Mouse (Mus musculus): Measurements from ENCODE around the gene Fem1b. TPM values are rescaled to one million over a fixed set of nuclear protein-coding genes. Genes with fewer than 3 reads are reported as not detected.
A peak's percentile ranks its signal among the peaks of the same experiment; 100 is the strongest.

Fem1b gene
- polyA plus RNA-seq, 1 experiment from 2014 or later = 30.4 TPM

DNA sequence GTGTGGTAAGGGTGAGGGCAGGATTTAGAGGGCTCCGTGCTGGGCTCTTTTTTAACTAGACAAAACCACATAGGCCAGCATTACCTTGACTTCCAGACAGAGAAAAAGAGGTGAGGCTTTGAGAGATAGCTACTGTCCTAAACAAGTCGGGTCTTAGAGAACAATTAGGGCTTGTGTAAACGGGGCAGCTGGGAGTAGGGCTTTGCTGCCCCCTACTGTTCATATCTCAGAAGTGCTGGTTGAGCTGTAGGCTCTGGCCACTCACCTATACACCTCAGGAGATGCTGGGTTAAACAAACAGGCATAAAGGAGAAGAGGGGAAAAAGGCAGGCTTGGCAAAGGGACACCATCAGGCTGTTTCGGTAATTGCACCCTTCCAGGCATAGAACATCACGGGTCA, 34.3 kb downstream of the Fem1b start:
- Histone ChIP-seq H3K9me3 (no peaks in the 10 kb centered on the region), H3K4me3 (replicated peaks) (no peak overlapping the region), H3K9ac (replicated peaks) (no peak overlapping the region), H3K27ac (no peak overlapping the region), H3K36me3 (no peaks in the 10 kb centered on the region), H3K4me2 (no peak overlapping the region), H3K4me1 (replicated peaks) (0 out of 2 replicates have a peak, but pooled peaks cover 4% of the 10 kb centered on the region), H3K27me3 (no peaks in the 10 kb centered on the region)
- 6% methylated on average over 5 of the region's 5 CpGs for WGBS
- ATAC-seq (ENCODE audit: insufficient number of reproducible peaks, insufficient read depth, low FRiP score, low TSS enrichment, low read depth) = peak; percentile 75; the same call in 1 of the 2 replicates

DNA sequence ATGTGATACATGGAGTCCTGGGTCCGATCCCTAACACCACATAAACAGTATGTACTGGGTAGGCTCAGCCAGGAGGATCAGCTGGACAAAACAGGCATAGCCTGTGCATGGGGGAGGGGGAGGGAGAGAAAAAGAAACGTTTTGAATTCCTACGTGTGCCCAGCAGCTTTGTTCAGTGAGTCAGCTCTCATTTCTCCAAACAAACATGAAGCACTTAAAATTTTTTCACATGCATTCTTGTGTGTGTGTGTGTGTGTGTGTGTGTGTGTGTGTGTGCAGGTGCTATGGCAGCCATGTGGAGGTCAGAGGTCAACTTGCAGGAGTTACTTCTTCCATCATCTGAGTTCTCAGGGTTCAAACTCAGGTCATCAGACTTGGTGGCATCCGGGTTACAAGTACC, 36.3 kb downstream of the Fem1b start:
- no peak overlapping the region for H3K9ac ChIP-seq (replicated peaks)
- no peak overlapping the region for H3K4me3 ChIP-seq (replicated peaks)
- H3K36me3 ChIP-seq = no peaks in the 10 kb centered on the region
- 36% methylated on average over 4 of the region's 4 CpGs for WGBS
- ATAC-seq (ENCODE audit: insufficient number of reproducible peaks, insufficient read depth, low FRiP score, low TSS enrichment, low read depth) = no peak
- no peaks in the 10 kb centered on the region for H3K9me3 ChIP-seq
- H3K4me1 ChIP-seq (replicated peaks) = 0 out of 2 replicates have a peak, but pooled peaks cover 4% of the 10 kb centered on the region
- no peaks in the 10 kb centered on the region for H3K27me3 ChIP-seq
- H3K27ac ChIP-seq = no peak overlapping the region
- no peak overlapping the region for H3K4me2 ChIP-seq

DNA sequence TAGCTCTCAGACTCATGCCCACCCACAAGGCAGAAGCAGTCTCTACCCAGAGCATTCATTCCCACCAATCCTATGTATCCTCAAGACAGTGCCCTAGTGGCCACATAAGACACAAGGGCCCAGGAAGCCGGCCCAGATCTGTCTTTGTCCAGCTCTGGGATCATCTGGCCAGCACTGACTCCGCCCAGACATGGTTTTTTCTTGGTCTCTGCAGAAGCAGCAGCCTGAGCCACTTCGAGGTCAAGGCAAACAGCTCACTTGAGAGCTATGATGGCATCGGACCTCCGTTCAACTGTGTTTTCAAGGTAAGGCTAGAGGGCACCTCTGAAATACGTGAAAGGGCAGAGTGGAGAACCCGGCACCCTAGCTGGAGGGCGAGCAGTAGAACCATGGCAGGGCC, 39.0 kb downstream of the Fem1b start:
- WGBS = 84% methylated on average over 8 of the region's 8 CpGs
- ATAC-seq (ENCODE audit: insufficient number of reproducible peaks, insufficient read depth, low FRiP score, low TSS enrichment, low read depth) = no peak
- Histone ChIP-seq H3K4me2 (no peak overlapping the region), H3K4me1 (replicated peaks) (0 out of 2 replicates have a peak, but pooled peaks cover 4% of the 10 kb centered on the region), H3K27me3 (no peaks in the 10 kb centered on the region), H3K4me3 (replicated peaks) (no peak overlapping the region), H3K9me3 (no peaks in the 10 kb centered on the region), H3K27ac (no peak overlapping the region), H3K36me3 (peaks cover 10% of the 10 kb centered on the region; the same call in 1 of the 2 replicates), H3K9ac (replicated peaks) (no peak overlapping the region)

DNA sequence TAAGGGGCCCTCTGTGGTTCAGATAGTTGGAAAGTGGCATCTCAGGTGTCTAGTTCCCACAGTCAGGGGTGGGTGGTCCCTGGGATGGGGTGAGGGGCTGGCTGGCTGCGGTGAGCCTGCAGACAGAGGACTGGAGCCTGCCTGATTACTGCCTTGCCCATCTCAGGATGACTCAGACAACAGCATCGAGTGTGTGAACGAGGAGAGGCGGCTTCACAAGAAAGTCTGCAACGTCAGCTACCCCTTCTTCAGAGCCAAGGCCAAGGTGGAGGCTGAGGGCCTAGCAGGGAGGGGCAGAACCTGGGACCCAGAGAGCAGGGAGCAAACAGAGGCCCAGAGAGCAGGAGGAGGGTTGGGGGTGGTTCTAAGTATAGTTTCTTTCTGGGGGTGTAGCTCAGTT, 43.4 kb downstream of the Fem1b start:
- Histone ChIP-seq H3K9ac (replicated peaks) (no peak overlapping the region), H3K27ac (no peak overlapping the region), H3K9me3 (no peaks in the 10 kb centered on the region), H3K4me2 (no peak overlapping the region), H3K36me3 (peaks cover 18% of the 10 kb centered on the region; the same call in 1 of the 2 replicates), H3K4me3 (replicated peaks) (no peak overlapping the region), H3K4me1 (replicated peaks) (no peaks in the 10 kb centered on the region), H3K27me3 (no peaks in the 10 kb centered on the region)
- WGBS = 75% methylated on average over 5 of the region's 5 CpGs
- no peak for ATAC-seq (ENCODE audit: insufficient number of reproducible peaks, insufficient read depth, low FRiP score, low TSS enrichment, low read depth)

GRCm38 (mm10) chr9:62767464-62767863, 44.3 kb downstream of the Fem1b start:
- Histone ChIP-seq H3K27me3 (no peaks in the 10 kb centered on the region), H3K4me1 (replicated peaks) (no peaks in the 10 kb centered on the region), H3K9me3 (no peaks in the 10 kb centered on the region), H3K4me2 (no peak overlapping the region), H3K4me3 (replicated peaks) (no peak overlapping the region), H3K27ac (no peak overlapping the region), H3K36me3 (peaks cover 18% of the 10 kb centered on the region; the same call in 1 of the 2 replicates), H3K9ac (replicated peaks) (no peak overlapping the region)
- no peak for ATAC-seq (ENCODE audit: insufficient number of reproducible peaks, insufficient read depth, low FRiP score, low TSS enrichment, low read depth)
- WGBS = 65% methylated on average over 17 of the region's 17 CpGs

DNA sequence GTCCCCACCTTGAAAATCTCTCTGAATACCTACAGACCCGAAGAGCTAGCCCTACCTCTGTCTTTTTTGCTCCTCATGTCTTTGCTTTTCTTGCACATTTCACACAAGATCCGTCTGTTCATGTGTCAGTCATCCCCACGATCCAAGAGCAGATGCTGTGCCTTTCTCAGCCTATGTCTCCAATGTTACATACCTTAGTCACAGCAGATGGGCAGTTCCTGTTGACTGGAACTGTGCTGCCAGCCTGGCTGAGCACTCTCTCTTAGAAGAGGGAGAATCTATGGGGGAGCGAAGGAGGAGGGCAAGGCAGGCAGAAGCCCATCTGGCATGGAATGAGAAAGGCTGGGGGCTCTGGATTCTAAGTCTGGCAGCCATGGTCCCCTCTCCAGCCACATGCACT, 46.4 kb downstream of the Fem1b start:
- WGBS = 76% methylated on average over 4 of the region's 4 CpGs

DNA sequence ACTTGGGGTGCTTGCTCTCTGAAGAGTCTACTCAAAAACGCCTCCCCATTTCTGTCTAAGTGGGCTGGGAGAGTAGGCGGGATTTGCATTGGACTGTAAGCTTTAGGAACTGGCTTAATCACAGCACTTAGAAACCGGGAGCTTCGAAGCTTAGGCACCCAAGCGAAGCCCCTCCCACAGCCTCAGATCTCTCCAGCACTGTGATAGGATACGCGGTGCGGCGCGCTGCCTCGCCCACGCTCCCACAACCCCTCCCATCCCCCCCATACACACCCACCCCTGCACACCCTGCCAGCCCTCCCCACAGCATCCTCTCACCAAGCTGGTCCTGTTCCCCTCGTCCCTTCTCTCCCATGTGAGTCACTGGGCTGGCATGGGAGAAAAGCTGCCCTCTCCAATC, 48.3 kb downstream of the Fem1b start:
- Histone ChIP-seq H3K4me1 (replicated peaks) (no peaks in the 10 kb centered on the region), H3K27me3 (no peaks in the 10 kb centered on the region), H3K36me3 (peaks cover 14% of the 10 kb centered on the region; the same call in 1 of the 2 replicates), H3K4me2 (peak overlapping the region; percentile 37), H3K9ac (replicated peaks) (no peak overlapping the region), H3K4me3 (replicated peaks) (no peak overlapping the region), H3K9me3 (no peaks in the 10 kb centered on the region), H3K27ac (no peak overlapping the region)
- no peak for ATAC-seq (ENCODE audit: insufficient number of reproducible peaks, insufficient read depth, low FRiP score, low TSS enrichment, low read depth)
- WGBS = 14% methylated on average over 13 of the region's 13 CpGs

More for the DNA sequence above, 46.4 kb downstream of the Fem1b start:
- Histone ChIP-seq H3K36me3 (peaks cover 18% of the 10 kb centered on the region; the same call in 1 of the 2 replicates), H3K4me2 (no peak overlapping the region), H3K27me3 (no peaks in the 10 kb centered on the region), H3K4me1 (replicated peaks) (no peaks in the 10 kb centered on the region), H3K9ac (replicated peaks) (no peak overlapping the region), H3K4me3 (replicated peaks) (no peak overlapping the region), H3K9me3 (no peaks in the 10 kb centered on the region), H3K27ac (no peak overlapping the region)
- ATAC-seq (ENCODE audit: insufficient number of reproducible peaks, insufficient read depth, low FRiP score, low TSS enrichment, low read depth) = no peak

GRCm38 (mm10) chr9:62759601-62760000, 52.1 kb downstream of the Fem1b start:
- Histone ChIP-seq H3K9me3 (no peaks in the 10 kb centered on the region), H3K9ac (replicated peaks) (no peak overlapping the region), H3K36me3 (peaks cover 2% of the 10 kb centered on the region; the same call in 1 of the 2 replicates), H3K4me3 (replicated peaks) (no peak overlapping the region), H3K4me1 (replicated peaks) (no peaks in the 10 kb centered on the region), H3K27ac (no peak overlapping the region), H3K27me3 (no peaks in the 10 kb centered on the region), H3K4me2 (no peak overlapping the region)
- no peak for ATAC-seq (ENCODE audit: insufficient number of reproducible peaks, insufficient read depth, low FRiP score, low TSS enrichment, low read depth)
- 54% methylated on average over 3 of the region's 3 CpGs for WGBS

GRCm38 (mm10) chr9:62758288-62758687, 53.4 kb downstream of the Fem1b start:
- H3K4me1 ChIP-seq (replicated peaks) = no peaks in the 10 kb centered on the region
- H3K36me3 ChIP-seq = no peaks in the 10 kb centered on the region; the same call in 1 of the 2 replicates
- no peak overlapping the region for H3K9ac ChIP-seq (replicated peaks)
- no peaks in the 10 kb centered on the region for H3K9me3 ChIP-seq
- no peaks in the 10 kb centered on the region for H3K27me3 ChIP-seq
- no peak overlapping the region for H3K4me3 ChIP-seq (replicated peaks)
- H3K27ac ChIP-seq = no peak overlapping the region
- H3K4me2 ChIP-seq = no peak overlapping the region
- WGBS = 72% methylated on average over 4 of the region's 4 CpGs
- no peak for ATAC-seq (ENCODE audit: insufficient number of reproducible peaks, insufficient read depth, low FRiP score, low TSS enrichment, low read depth)

- 83% methylated on average over 11 of the region's 11 CpGs for WGBS
- Histone ChIP-seq H3K9me3 (0 out of 2 replicates have a peak, but pooled peaks cover 6% of the 10 kb centered on the region), H3K4me3 (replicated peaks) (no peak overlapping the region), H3K4me2 (no peak overlapping the region), H3K27ac (no peak overlapping the region), H3K9ac (replicated peaks) (no peak overlapping the region), H3K4me1 (replicated peaks) (no peaks in the 10 kb centered on the region), H3K36me3 (peaks cover 23% of the 10 kb centered on the region), H3K27me3 (no peaks in the 10 kb centered on the region)
- no peak for ATAC-seq (ENCODE audit: insufficient number of reproducible peaks, insufficient read depth, low FRiP score, low TSS enrichment, low read depth)
Observed at GRCm38 (mm10) chr9:62750381-62750780, 61.4 kb downstream of the Fem1b start.

- no peak overlapping the region for H3K4me3 ChIP-seq (replicated peaks)
- H3K36me3 ChIP-seq = peaks cover 23% of the 10 kb centered on the region
- H3K4me2 ChIP-seq = no peak overlapping the region
- H3K9ac ChIP-seq (replicated peaks) = no peak overlapping the region
- no peaks in the 10 kb centered on the region for H3K4me1 ChIP-seq (replicated peaks)
- 51% methylated on average over 6 of the region's 6 CpGs for WGBS
- no peak overlapping the region for H3K27ac ChIP-seq
- 0 out of 2 replicates have a peak, but pooled peaks cover 6% of the 10 kb centered on the region for H3K9me3 ChIP-seq
- no peak for ATAC-seq (ENCODE audit: insufficient number of reproducible peaks, insufficient read depth, low FRiP score, low TSS enrichment, low read depth)
- no peaks in the 10 kb centered on the region for H3K27me3 ChIP-seq
Observed at GRCm38 (mm10) chr9:62749666-62750065, 62.1 kb downstream of the Fem1b start.

DNA sequence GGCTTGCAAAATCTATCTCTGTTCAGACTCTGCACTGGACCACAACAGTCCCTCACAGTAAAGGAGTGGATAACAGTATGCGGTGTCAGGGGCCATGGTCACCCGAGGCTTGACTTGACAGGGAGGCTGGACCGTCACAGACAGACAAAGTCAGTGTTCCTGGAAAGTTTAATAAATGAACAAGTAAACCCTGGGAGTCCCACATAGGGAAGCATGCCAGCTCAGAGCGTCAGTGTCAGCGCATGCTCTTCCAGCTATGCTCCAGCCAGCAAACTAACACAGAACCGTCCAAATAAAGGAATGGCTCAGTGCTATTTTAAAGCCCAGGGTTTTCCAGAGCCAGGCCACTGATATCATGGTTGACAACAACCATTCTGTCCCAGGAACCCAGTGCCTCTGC, 65.1 kb downstream of the Fem1b start:
- 83% methylated on average over 6 of the region's 6 CpGs for WGBS
- Histone ChIP-seq H3K36me3 (peaks cover 22% of the 10 kb centered on the region), H3K4me1 (replicated peaks) (no peaks in the 10 kb centered on the region), H3K4me2 (no peak overlapping the region), H3K9ac (replicated peaks) (no peak overlapping the region), H3K4me3 (replicated peaks) (no peak overlapping the region), H3K27ac (no peak overlapping the region), H3K9me3 (0 out of 2 replicates have a peak, but pooled peaks cover 6% of the 10 kb centered on the region), H3K27me3 (no peaks in the 10 kb centered on the region)
- no peak for ATAC-seq (ENCODE audit: insufficient number of reproducible peaks, insufficient read depth, low FRiP score, low TSS enrichment, low read depth)
